Mouse (Mus musculus) spleen, postnatal 4 days (tissue): Measurements from ENCODE around the gene Slc35b2.

Experiments used
- DNase-seq, 2 experiments: peaks; one replicate each; pipeline ENCODE4 v3.0.0; 2022; ENCODE audit warnings: low spot score in 2 of 2

Slc35b2 gene

DNA sequence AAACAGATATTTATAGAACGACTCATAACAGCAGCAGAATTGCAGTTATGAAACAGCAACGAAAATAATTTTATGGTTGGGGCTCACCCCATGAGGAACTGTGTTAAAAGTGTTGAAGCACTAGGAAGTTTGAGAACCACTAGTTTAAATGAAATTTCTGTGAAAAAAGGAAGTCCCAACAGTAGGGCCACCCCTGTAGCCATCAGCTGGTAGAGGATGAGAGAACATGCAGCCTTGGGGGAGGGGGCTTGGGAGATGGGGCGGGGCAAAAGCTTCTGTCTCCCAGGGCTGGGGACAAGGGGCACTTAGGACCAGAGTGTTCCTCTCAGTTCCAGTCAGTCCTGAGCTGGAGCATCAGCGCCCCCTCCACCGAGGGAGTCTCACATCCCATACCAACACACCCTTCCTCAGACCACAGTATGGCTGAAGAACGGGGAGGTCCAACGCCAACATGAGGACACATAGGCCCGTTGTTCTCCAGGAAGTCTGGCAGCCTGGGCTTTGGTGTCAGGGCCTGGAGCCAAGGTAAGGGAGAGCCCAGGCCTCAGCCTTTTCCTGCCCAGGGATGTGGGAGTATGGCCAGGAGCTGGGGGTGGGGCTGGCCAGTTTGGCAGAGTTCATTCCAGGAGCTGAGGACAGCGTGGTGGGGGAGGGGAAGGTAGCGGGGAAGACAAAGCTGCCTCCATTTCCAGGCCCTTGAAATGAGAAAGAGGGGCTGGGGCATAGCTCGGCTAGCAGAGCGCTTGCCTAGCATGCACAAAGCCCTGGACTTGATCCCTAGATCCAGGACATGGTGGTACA, 20.6 kb downstream of the Slc35b2 start:
- DNase-seq = peak; percentile 51 to 70

- DNase-seq = peak; percentile 72 to 91
These were observed 21.4 kb downstream of the Slc35b2 start for GRCm38 (mm10) chr17:45584939-45585678.

DNA sequence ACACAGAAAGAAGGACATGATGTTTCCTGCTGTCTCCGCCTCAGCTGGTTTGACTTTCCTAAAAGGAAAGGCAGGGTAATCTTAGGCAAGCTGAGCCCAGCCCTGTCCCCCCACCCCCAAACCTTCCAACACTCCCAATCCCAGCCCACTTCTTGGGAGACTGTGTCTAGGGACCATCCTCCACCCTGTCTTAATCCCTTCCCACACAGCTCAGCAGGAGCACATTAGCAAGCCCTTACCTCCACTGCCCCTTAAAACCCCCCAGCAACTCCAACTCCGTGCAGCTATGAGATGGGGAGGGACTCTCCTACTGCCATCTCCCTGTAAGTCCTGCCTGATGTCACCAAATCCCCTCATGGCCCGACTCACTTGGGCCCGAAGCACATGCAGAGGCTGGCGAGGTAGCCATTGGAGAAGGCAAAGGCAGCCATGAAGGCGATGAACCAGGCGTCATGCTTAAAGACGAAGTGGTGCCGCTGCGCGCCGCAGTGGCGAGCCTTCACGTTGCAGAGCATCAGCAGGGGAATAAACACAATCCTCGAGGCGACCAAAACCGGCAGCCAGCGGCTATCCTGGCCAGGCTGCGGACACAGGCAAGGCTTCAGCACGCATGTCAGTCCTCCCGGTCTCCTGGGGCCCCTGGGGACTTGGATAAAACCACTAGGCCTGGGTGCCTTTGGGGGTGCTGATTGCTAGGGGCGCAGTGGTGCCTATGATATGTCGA, 22.2 kb downstream of the Slc35b2 start:
- peak in 1 of 2 experiments; percentile 60 for DNase-seq

- peak in 1 of 2 experiments; percentile 71 for DNase-seq
These were observed 22.8 kb downstream of the Slc35b2 start for GRCm38 (mm10) chr17:45586449-45586837.

GRCm38 (mm10) chr17:45588370-45588769, 24.7 kb downstream of the Slc35b2 start:
- DNase-seq = peak in 1 of 2 experiments; percentile 61

GRCm38 (mm10) chr17:45589236-45589635, 25.6 kb downstream of the Slc35b2 start:
- no peak for DNase-seq

DNA sequence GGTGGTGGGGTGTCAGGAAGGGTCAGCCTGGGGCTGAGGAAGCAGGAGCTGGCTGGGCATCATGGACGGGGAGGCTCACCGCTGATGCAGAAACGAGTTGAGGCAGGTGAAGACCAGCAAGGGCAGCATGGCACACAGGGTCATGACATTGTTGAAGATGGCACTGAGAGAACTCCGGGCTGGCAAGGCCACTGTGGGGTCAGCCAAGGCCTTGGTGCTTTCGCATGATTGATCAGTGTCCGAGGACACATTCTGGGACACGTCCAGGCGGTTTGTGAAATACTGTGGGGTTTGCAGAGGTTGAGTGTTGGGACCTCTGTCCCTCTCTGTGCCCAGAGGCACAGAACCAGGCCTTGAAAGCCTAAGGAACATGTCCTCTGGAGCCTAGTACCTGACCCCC, 26.2 kb downstream of the Slc35b2 start:
- DNase-seq = no peak

DNA sequence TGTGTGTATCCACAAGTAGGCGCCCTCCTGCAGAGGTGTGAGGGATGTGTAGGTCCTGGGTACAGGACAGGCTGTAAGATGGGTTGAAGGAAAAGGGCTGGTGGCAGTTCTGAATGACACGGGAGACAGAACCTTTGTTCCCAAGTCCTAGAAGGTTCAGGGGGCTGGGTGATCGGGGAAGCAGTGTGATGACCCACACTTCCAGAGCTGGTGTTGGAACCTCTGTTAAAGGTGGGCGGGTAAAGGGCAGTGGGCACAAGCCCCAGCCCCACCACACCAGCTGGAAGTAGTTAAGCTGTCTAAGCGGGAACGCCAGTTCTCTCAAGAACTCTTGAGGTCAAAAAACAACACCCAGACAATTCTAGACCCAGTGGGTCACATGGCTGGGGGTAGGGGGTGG, 26.7 kb downstream of the Slc35b2 start:
- no peak for DNase-seq

DNA sequence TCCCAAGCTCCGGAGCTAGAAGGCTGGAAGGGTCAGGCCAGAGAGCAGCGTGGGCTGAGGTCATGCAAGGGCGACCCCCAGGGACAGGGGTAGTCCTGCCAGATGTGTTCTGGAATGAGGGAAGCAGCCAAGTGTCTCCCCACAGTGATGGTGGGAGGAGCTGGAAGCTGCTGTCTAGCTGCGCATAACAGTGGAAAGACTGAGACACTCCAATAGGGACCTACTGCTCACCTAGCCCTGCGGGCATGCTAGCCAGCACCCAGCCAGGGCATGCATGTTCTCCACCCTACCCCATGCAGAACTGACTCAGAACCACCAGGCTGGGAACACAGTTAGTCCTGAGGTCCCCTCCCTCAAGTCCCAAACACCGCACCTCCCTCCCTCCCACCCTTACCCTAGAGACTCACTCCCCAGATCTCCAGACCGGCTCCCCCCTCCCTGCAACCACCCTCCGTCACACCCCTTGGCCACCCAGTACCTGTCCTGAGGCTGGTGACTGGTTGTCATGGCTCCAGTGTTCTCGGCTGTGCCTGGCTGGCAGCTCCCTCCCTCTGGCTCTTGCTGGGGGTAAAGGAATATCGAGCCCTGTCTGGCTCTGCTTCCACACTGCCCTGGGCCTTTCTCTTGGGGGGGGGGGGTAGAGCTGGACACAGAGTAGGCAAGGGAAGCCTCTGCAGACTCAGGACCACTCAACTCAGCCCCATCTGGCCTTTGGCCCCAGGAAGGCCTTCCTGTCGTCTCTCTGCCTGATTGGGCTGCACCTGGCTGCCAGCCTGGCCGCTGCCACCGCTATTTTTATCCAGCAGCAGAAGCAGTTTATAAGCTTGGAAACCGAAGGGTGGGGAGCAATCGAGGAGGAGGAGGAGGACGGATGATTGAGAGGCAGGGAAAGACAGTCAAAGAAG, 28.3 kb downstream of the Slc35b2 start:
- DNase-seq = peak in 1 of 2 experiments; percentile 62

DNA sequence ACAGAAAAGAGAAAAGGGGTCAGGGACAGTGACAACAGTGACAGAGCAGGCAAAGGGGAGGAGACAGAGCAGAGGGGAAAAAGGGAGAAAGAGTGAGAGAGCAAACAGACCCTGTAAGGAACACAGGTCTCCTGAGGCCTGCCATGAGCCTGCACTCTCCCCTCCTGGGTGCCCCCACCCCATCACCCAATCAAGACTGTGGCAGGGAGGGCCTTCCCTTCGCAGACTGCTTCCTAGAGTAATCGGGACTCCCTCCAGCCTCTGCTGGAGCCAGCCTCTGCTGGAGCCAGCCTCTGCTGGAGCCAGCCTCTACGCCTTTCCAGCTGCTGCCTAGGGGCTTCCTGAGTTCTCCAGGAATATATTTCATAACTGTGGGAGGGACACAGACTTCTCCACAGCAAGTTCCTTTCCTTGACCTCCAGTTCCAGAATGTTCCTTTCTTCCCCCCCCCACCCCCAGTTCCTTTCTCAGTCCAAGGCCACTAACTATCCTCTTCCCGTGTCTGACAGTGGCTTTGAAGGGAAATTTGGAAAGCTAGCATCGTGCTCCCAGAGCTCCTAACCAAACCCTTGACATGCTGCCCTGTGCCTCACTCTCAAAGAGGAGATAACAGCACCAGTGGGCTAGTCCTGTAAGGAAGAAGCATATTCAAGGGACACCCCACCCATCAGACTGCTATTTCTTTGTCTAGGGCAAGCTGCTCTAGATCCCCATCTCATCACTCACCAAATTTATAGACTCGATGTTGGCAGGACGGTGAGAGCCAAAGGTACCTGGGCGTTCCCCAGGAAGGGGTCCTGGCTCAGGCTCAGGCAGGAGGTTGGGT, 29.1 kb downstream of the Slc35b2 start:
- peak in 1 of 2 experiments; percentile 67 for DNase-seq

GRCm38 (mm10) chr17:45593479-45593878, 29.8 kb downstream of the Slc35b2 start:
- peak; percentile 76 to 83 for DNase-seq

DNA sequence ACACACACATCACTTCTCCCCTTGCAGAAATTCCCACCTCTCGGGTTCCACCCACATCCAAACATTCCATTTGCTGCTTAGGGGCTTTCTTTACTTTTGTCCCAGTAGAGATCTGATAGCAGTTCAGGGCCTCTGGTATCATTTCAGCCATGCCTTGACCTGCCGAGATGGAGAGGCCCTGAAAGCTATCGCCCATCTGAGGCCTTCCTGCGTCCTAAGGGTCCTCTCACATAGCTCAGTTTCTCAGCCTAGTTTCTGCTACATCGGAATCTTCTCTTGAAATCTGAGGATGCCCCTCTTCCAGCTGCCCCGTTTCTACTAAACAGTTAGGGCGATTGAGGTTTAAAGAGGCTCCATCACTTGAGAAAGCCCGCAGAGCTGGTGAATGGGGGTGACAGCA, 30.5 kb downstream of the Slc35b2 start:
- peak in 1 of 2 experiments; percentile 60 for DNase-seq

GRCm38 (mm10) chr17:45594881-45595735, 31.4 kb downstream of the Slc35b2 start:
- DNase-seq = peak; percentile 85 to 91

- DNase-seq = no peak
These were observed 32.2 kb downstream of the Slc35b2 start for GRCm38 (mm10) chr17:45595736-45596390.

GRCm38 (mm10) chr17:45596631-45597396, 33.1 kb downstream of the Slc35b2 start:
- peak; percentile 81 to 91 for DNase-seq

DNA sequence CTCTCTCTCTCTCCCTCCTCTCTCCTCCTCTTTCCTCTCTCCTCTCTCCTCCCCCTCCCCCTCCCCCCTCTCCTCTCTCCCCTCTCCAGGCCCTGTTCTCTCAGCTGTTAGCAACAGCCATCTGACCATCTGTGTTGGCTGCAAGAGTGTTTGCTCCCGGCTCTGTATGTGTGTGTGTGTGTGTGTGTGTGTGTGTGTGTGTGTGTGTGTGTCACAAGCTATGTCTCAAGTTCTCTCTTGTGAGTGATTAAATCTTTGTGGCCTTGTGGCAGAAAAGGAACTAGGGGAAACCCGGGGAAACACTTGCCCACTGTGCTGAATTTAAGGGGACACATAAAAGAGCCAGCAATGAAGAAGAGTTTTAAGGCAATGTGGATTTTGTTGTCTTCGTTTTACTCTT, 34.1 kb downstream of the Slc35b2 start:
- no peak for DNase-seq

DNA sequence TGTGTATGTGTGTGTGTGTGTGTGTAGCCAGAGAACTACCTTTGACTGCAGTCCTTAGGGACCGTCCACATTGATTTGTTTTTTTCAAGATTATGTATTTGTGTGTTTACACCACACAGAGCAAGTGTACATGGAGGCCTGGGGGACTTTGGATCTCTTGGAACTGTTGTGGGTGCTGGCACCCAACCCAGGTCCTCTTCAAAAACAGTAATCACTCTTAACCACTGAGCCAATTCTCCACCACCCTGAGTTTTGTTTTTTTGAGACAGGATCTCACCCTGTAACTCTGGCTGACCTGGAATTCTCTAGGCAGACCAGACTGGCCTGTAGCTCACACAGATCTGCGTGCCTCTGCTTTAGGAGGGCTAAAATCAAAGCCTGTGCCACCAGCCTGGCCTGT, 34.7 kb downstream of the Slc35b2 start:
- DNase-seq = no peak

- no peak for DNase-seq
These were observed 35.2 kb downstream of the Slc35b2 start for GRCm38 (mm10) chr17:45598891-45599290.
